Mouse (Mus musculus) adrenal gland, postnatal 25 days (tissue): ENCODE measurements around the gene Ppp1r12c. TPM values are rescaled to one million over a fixed set of nuclear protein-coding genes. Genes with fewer than 3 reads are reported as not detected.
A peak's percentile ranks its signal among the peaks of the same experiment; 100 is the strongest.
"Not testable (repeated sequence)": the region's sequence is repeated elsewhere in the genome, so short reads cannot be mapped to it uniquely, and the experiment has no call there.

Source experiments
- DNase-seq: peaks from one replicate; pipeline ENCODE4 v3.0.0; 2021; ENCODE audit warnings: mixed read lengths
- long read RNA-seq: library from polyadenylated mRNA; stranded (forward); transcript quantifications from one replicate; pipeline ENCODE4 v2.0.0, GENCODE M21; 2021
- total RNA-seq: library from RNA; stranded (reverse); gene quantifications from 2 replicates; pipeline ENCODE4 v1.2.3, GENCODE M21; 2021

Ppp1r12c gene
- total RNA-seq: 94.4 and 98.3 TPM in 2 replicates
- long read RNA-seq, transcript Ppp1r12c-201 (22 exons, 2,983 nt): major isoform, 113 of 203 reads
- long read RNA-seq, transcript Ppp1r12c-202 (22 exons, 2,667 nt): minor isoform, 34 of 203 reads
- long read RNA-seq, partial matches to known transcripts: 13 of 203 reads
- long read RNA-seq, other reads (novel, unspliced or antisense): 42 of 203 reads

DNA sequence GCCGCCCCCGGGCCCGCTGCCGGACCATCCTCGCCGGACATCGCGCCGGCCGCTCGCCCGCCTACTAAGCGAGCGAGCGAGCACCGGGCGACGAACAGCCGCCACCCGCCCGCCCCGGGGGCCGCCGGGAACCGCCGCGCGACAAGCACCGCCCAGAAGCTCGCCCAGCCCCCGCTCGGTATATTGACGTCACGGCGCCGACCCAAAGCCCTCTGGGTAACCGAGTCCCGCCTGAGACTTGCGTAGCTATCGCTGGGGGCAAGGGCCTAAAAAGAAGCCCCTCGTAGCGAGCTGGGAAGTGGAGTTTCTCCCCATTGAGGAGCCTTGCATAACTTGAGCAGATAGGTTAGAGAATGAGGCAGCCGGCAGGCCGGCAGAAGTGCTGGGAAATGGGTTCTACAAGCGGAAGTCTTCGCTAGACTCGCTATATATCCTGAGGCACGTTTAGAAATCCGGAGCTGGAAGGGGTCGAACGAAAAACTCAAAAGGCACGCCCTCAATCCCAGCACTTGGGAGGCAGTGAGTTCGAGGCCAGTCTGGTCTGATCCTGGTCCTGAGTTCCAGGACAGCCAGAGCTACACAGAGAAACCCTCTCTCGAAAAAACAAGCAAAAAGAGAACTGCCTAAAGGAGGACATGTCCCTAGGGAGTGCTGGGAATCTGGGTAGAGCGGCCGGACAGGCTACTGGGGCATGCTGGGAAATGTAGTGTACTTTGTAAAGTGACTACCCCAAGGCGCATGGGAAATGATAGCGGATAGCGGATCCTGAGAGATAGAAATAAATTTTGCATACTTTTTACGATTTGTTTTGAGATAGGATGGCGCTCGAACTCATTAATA lies at the start of gene Ppp1r12c:
Ppp1r12c (minus strand) TSS at position 123 of the 840 bp plus-strand sequence.
- DNase-seq: peak; percentile 97

DNA sequence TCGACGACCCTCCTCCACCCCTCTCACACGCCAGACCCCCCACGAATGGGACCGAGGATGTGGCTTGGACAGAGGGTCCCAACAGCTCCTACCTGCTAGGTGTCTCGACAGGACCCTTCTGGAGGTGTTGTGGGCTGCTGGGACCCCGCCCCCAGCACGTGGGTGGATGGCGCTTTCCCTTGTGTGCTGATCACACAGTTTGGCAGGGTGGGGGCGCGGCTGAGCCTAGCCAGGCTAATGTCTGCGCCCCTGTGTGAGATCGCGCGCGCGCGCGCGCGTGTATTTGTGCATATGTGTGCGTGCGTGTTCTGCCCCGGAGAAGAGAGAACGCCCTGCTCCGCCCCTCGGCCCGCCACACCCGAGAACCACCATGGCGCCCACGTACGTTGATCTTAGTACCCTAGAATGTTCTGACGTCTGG lies 45.8 kb upstream of the Ppp1r12c start, which contains the start of gene Syt5:
Syt5 (minus strand) TSS at position 321 of the 421 bp plus-strand sequence.
- DNase-seq: no peak

DNA sequence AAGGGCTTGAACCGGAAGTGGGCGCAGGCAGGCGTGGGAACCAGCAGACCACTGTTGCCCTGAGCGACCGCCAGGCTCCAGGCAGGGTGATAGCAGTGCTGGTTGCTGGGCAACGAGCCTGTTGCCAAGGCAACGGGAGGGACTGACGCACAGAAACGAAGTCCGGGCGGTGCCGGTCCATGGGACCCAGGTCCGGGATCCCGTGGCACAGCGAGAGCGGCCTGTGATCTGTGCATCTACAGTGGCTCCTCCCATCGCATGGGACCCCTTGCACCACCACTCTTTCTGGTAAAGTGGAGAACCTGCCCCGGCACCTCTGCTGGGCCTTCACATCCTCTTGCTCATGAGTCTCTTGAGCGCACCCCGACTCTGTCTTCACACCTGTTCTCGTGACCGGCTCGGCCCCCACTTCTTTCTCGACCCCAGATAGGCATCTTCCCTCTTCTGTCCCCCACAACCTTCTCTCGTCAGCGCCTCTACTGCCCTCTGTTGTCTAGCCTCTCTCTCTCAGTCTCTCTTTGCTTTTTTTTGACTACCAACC lies 45.2 kb upstream of the Ppp1r12c start:
- peak; percentile 78 for DNase-seq

DNA sequence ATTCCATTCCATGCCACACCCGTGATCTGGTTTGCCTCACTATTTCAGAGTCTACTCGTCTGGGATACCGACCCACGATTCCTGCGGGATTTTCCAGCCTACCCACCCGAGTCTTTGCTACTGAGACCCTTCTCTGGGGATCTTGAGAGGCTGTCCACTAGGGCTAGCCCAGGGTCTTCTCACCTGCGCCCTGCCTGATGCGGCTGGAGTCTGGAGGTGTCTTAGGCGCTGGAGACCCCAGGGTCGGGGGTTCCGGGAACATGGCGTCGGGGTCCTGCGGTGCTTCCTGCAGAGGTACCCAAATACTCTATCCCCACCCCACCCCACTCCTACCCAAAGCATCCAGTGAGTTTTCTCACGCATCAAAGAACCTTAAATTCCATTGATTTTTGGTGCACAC lies 44.6 kb upstream of the Ppp1r12c start:
- DNase-seq: no peak

DNA sequence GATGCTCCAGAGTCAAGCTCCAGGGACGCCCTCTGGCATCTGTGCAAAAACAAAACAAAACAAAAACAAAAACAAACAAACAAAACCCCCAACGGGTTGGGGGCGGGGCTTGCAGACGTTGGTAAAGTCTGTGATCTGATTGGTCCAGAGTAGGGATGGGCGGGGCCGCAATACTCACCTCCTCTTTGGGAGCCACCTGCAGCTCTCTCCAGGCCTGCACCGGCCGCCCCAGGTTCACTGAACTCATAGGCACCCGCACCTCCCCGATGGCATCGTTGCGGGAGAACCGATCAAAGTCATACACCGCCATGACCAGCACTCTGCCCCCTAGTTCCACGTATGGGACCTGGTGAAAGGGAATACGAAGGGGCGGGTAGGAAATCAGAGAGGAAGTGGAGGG lies 40.5 kb upstream of the Ppp1r12c start:
- DNase-seq: no peak

DNA sequence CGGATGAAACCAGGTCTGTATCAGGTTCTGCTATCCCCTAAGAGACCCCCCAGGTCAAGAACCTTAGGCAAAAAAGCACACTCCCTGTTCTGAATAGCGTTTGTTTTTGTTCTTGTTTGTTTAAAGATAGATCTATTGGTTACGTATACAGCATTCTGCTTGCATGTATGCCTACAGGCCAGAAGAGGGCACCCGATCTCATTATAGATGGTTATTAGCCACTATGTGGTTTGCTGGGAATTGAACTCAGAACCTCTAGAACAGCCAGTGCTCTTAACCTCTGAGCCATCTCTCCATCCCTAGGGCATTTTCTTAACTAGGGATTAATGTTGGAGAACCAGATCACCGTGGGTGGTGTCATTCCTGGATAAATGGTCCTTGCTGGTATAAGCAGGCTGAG lies 39.9 kb upstream of the Ppp1r12c start:
- no peak for DNase-seq

DNA sequence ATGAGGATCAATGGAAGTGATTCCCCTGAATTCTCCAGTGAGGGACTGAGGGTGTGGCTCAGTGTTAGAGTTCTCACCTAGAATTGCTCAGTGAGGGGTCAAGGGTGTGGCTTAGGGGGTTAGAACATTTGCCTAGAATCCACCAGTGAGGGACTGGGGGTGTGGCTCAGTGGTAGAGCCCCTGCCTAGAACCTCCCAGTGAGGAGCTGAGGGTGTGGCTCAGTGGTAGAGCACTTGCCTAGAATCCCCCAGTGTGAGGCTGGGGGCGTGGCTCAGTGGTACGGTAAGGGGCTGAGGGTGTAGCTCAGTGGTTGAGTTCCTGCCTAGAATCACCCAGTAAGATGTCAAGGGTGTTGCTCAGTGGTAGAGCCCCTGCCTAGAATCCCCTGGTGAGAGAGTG lies 37.5 kb upstream of the Ppp1r12c start:
- DNase-seq: no peak

DNA sequence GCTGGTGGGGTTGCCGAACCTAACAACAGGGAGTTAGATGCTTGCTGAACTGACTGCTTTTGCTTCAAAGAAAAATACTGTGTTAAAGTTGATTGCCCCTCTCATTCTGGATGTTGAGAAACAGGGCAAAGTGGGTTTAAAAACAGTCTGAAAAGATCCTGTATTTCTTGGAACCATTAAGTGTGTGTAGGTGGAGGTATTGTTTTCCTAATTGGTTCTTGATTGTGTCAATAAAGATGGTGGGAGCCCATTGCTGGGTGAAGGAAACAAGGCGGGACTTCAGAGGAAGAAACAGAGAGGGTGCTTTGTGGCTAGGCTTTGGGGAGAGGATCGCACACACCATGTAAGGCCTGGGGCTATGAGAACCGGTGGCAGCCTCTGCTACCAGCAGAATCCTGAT lies 35.7 kb upstream of the Ppp1r12c start:
- no peak for DNase-seq

DNA sequence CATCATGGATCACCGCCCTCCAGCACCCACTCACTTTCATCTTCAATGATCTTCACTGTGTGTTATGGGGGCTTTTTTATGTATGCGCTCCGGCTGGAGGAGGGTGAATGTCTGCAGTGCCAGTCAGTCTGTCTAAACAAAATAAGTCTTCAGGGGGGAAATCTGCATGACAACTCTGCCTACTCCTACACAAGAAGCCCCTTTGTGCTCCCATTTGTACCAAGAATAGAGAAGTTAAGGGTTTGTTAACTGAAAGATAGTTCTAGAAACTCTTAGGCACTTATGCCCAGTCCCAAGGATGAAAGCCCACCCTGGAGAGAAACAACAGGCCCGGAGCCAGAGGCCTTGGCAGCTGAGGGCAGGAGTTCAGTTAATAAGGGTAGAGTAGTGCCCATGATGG lies 34.9 kb upstream of the Ppp1r12c start:
- no peak for DNase-seq

DNA sequence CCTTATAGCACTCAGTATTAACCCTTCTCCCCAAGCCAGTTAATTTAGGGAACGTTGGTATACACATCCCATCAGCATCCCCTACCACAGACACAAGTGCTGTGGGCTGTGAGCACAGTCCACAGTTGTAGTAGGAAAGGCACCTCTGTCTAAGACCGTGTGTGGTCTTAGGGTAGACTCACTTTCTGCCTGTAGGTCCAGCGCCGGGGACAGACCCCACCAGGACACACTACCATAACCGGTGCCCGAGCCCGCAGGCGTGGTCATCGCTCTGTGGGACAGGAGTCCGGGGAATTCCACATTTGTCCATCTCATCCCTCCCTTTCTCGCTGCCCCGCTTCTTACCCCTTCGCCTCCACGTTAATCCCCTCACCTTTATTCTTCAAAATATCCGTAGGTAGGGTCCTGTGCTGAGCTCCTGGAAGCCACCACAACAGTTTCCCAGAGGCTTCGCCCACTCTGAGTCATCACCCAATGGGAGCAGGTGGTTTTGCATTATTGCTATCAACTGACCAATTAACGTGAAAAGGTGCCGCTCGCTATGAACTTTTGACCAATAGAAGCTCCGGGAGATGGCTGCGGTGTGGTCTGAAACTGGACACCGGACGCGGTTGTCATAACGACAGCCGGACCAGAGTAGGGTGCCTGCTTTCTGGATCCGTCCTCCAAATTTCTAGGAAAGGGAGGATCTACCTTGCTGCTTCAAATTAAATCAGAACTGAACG lies 30.7 kb upstream of the Ppp1r12c start, which contains the start of gene Dnaaf3:
Dnaaf3 (minus strand) TSS at position 449 of the 725 bp plus-strand sequence.
- DNase-seq: peak; percentile 68

DNA sequence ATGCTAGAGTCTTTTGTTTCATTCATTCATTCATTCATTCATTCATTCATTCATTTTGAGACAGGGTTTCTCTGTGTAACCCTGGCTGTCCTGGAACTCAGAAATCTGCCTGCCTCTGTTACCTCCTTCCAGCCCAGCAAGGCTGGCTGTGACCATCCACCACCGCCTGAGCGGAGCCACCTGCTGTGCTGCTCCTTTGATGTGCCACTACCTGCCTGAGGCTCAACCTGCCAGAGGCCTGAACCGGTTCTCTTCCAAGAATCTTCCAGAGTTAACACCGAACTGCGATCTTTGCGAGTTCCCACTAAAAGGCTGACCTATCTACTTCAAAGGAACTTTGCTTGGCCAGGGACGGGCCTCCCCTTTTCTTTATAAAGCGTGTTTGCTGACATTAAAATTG lies 28.7 kb upstream of the Ppp1r12c start:
- not testable (repeated sequence) for DNase-seq

DNA sequence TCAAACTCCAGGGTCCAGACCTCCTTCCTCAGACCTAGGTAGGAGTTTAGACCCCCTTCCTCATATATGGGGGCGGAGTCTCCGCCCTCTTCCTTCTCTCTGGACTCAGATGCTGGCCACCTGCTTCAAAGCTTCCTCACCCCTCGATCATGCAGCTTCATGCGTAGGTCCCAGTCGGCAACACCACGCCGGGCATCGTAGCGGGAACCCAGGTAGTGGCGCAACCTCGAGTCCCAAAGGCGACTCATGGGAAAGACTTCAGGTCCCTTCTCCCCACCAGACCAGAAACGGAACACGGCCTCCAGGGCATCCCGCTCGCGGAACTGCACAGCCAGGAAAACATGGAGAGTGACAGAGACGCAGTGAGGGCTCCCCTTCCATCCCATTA lies 25.8 kb upstream of the Ppp1r12c start:
- no peak for DNase-seq

DNA sequence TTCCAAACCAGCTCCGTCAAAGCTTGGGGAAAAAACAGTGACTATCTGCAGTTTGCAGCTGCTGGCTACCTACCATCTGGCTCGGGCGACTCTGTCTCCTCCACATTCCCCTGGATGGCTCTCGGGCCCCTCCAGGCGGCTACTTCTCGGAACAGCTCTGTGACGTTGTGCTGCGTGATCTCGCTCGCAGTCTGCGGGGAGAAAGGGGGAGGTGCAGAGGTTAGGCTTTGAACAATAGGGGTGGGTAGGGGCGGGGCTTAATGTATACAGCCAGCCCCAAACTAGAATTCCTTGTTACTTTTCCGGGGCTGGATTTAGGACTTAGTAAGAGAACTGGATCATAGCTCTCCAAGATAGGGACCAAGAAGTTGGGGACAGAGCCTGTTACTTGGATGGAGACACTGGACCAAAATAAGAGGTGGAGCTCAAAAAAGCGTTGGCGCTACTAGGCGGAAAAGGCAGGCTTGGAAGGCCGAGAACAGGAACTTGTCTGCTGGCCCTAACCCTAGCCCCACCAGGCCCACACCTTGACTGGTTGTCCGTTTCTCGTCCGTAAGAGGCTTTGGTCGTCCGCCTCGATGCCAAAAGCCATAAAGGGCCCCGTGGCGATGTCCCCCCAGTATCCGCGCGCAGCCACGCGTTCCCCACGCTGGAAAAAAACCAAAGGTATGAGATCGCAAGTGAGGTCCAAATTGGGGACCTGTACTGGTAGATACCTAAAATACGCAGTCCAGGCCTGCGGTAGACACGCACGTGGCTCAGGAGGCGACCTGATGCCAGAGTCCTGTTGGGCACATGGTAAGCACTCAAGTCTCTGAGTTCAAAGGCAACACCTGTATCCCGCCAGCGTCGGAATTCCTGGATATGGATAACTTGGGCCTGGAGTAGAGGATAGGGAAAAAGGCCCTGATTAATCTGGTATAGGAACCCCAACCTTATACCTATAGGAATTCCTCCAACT lies 25.1 kb upstream of the Ppp1r12c start:
- DNase-seq: peak; percentile 60

DNA sequence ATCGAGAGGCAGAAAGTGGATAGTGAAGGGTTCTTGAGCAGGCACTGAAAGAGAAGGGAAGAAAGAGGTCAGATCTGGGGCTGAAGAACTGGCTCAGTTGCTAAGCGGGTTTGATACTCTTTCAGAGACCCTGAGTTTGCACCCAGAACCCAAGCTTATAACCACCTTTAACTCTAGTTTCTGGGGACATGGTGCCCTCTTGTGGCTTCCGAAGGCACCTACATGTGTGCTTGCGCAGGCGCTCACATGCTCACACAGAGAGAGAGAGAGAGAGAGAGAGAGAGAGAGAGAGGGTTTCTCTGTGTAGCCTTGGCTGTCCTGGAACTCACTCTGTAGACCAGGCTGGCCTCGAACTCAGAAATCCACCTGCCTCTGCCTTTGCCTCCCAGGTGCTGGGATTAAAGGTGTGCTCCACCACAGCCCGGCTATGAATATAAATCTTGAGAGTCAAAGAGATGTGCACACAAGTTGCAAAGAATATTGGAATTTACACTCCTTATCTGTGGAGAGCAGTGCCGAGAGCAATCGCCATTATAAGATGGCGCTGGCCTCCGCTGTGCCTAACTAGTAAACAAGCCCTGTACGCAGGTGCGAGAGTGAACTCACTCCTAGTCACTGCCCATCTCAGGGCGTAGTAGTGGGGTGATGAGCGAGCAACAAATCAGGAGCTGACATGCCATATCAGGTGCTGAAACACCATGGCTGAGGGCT lies 22.9 kb upstream of the Ppp1r12c start, which contains the start of gene Tnni3:
Tnni3 (minus strand) TSS at position 18 of the 711 bp plus-strand sequence.
- peak; percentile 23 for DNase-seq

DNA sequence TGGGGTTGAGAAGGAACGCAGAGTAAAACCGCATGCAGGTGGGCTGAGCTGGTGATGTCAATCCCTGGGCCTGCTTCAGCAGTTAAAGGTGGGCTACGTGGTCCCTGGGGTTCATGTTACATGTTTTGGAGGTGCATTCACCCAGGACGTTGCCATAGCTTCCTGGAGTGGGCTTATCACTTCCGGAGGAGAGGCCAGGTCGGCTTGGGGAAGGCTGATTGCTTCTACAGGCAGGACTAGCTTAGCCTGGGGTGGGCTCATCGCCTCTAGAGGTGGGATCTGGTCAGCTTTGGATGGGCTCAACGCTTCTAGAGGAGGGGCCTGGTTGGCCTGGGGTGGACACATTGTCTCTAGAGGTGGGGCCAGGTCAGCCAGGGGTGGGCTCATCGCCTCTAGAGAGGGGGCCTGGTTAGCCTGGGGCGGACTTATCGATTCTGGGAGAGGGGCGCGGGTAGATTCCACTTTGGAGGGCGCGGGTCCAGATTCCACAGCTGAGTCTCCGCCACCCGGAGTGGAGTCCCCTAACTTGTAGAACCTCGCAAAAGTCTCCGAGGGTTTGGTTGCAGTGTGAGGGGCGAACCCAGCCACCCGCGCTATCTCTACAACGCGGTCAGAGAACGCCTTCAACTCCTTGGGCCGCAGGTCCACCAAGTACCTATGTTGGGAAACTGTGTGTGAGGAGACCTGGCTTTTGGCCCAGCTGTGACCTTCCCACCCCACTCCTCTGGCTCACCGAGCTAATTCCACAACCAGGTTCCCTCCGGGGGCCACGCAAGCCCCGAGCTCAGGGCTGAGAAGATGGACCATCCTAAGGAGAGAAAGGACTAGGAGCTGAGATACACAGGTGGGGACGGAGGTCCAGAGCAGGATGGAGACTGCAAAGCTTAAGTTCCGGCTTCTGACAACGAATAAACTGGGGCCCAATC lies 22.0 kb upstream of the Ppp1r12c start:
- DNase-seq: no peak

DNA sequence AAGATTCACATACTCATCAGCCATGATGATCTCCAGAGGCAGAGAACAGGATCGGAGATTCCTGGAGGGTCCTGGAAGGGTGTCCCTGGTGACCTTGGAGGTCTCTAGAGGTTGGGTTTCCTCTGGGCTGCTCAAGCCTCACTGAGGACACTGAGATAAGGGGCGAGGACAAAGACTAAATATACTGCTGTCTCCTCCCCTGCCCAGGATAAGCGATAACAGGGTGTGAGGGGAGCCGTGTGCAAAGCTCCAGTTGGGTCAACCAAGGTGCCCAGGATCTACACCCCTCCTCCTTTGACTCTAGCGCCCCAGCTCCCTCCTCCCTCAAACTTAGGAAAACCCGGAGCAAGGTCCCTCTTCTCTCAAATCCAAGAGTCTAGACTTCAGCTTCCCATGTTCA lies 20.8 kb upstream of the Ppp1r12c start:
- DNase-seq: no peak

DNA sequence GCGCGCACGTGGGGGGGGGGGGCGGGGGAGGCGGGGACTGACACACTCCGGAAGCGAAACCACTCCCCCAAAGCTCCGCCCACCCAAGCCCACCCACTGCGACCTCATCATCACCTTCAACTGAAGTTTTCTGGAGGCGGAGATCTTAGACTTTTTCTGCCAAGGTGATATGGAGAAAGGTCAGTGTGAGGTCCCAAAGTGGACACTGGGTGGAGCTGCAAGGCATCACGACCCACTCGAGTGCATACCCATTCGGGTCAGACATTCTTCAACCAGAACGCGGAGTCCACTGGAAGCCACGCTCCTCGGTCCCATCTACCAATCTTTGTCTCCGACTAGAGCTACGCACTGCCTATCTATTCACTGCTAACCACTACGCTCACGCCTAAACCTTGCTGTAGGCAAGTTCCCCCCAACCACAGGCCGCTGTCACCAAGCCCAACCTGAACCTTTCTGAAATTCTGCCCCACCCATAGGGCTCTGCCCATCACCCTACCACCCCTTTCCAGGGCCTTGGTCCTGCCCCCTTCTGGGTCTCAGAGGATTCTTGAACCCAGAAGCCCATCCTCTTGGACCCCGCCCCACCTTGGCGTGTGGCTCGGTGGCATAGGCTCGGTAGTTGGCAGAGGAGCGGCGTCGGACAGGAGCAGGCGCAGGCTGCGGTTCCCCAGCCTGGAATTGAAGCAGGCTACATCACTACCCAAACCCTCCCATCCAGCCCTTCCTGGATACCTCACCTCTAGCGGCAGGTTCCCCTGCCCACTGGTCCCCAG lies 19.9 kb upstream of the Ppp1r12c start:
- no peak for DNase-seq

DNA sequence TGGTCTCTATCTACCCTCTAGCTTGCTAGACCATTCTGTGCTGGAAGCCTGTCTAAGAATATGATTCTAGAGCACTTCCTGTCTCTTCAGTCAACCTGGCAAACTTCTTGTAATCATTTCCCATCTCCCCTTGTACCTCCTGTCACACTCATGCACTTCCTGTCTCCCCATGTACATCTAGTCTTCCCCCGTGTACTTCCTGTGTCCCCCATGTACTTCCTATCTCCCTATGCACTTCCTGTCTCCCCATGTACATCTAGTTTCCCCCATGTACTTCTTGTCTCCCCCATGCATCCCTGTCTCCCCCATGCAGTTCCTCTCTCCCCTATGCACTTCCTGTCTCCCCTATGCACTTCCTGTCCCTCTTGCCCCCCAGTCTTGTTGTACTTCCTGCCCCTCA lies 17.0 kb upstream of the Ppp1r12c start:
- DNase-seq: no peak
